Comparison of ENCODE assay signal across 30 mouse cellular contexts in the genomic region with DNA sequence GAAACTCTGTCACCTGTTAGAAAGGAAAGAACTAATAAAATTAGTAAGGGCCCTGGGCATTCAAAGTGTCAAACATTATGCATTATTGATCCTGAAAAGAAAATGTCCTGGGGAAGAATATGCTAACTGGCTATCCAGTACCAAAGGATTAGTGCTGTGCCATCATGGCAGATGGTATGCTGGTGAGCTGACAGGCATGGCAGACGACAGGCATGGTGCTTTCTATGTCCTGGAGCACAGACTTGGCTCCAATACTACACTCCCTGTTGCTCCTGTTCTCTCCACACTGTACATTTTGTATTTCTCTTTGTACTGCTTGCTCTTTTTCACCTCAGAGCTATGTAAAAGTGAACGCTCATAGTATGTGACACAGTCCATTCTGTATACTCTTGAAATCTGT.
DNase-seq lines count a peak whose midpoint lies in the region; ATAC-seq and TF ChIP-seq lines count a peak whose summit lies in the region.
"Had no signal": no experiment of that assay in that cellular context is flagged by ENCODE, and none has a peak within 500 bp of the region (broad histone marks: within the 10 kb centered on the region; RNA-seq: fewer than 3 reads in every experiment).

No protein-coding gene starts in this region.

- H3K9ac ChIP-seq in forebrain, embryonic 15.5 days (replicated peaks), result no peak overlapping the region
- H3K9ac ChIP-seq in hindbrain, embryonic 16.5 days (ENCODE audit: low read depth, low read length), result no peak overlapping the region
- H3K9ac ChIP-seq in hindbrain, embryonic 14.5 days, result no peak overlapping the region
- H3K9ac ChIP-seq in midbrain, postnatal 0 days (replicated peaks; ENCODE audit: low read length, poor library complexity, severe bottlenecking), result no peak overlapping the region
- H3K9ac ChIP-seq in midbrain, embryonic 13.5 days (replicated peaks), result no peak overlapping the region
- H3K9ac ChIP-seq: embryonic facial prominence, embryonic 13.5 days; heart, embryonic 12.5 days; heart, embryonic 15.5 days; hindbrain, embryonic 15.5 days had no signal

- H3K4me2 ChIP-seq in forebrain, embryonic 15.5 days (replicated peaks), result no peak overlapping the region
- H3K4me2 ChIP-seq in hindbrain, embryonic 16.5 days (ENCODE audit: low read length), result no peak overlapping the region
- no peak overlapping the region for H3K4me2 ChIP-seq in hindbrain, embryonic 14.5 days (replicated peaks)
- H3K4me2 ChIP-seq in midbrain, postnatal 0 days (ENCODE audit: low read depth, low read length, poor library complexity, severe bottlenecking), result no peak overlapping the region
- no peak overlapping the region for H3K4me2 ChIP-seq in midbrain, embryonic 13.5 days (replicated peaks)
- H3K4me2 ChIP-seq: embryonic facial prominence, embryonic 13.5 days; heart, embryonic 12.5 days; heart, embryonic 15.5 days; hindbrain, embryonic 15.5 days had no signal

- DNase-seq in cerebellum, postnatal 10 days, result peak; percentile 43 to 57
- DNase-seq in cerebellum, adult 9-10 months, result no peak
- no peak for DNase-seq in forebrain, embryonic 10.5 days (ENCODE audit: extremely low spot score, low spot score)
- no peak for DNase-seq in hindbrain, embryonic 14.5 days (ENCODE audit: low spot score)
- peak; percentile 29 for DNase-seq in midbrain, postnatal 0 days (ENCODE audit: low spot score)
- DNase-seq: adrenal gland, postnatal 10 days; adrenal gland, postnatal 36 days; cerebellum, adult 11 months; cerebellum, adult 2 months; cerebellum, postnatal 36 days; embryo, embryonic 11 days; gastrocnemius, adult 2 months; gastrocnemius, postnatal 25 days; heart, adult 18-20 months; heart, postnatal 10 days; heart, postnatal 36 days; kidney, adult 18-20 months; kidney, adult 9 months had no signal

- no peak overlapping the region for H3K27ac ChIP-seq in forebrain, embryonic 15.5 days (replicated peaks)
- H3K27ac ChIP-seq in forebrain, embryonic 10.5 days, result no peak overlapping the region
- no peak overlapping the region for H3K27ac ChIP-seq in hindbrain, embryonic 16.5 days (ENCODE audit: low read depth, low read length)
- H3K27ac ChIP-seq in hindbrain, embryonic 14.5 days, result no peak overlapping the region
- no peak overlapping the region for H3K27ac ChIP-seq in midbrain, postnatal 0 days (ENCODE audit: low read depth, low read length)
- no peak overlapping the region for H3K27ac ChIP-seq in midbrain, embryonic 13.5 days
- H3K27ac ChIP-seq: embryonic facial prominence, embryonic 10.5 days; embryonic facial prominence, embryonic 13.5 days; gastrocnemius, adult 2 months; heart, embryonic 15.5 days; hindbrain, embryonic 10.5 days; hindbrain, embryonic 15.5 days had no signal

- TF ChIP-seq CTCF in midbrain, postnatal 0 days (IDR thresholded peaks at IDR 0.05), result no peak

- H3K36me3 ChIP-seq in forebrain, embryonic 15.5 days, result no peaks in the 10 kb centered on the region
- no peaks in the 10 kb centered on the region for H3K36me3 ChIP-seq in forebrain, embryonic 10.5 days (replicated peaks)
- H3K36me3 ChIP-seq in hindbrain, embryonic 16.5 days (ENCODE audit: control insufficient read depth, insufficient read depth, low read length), result no peaks in the 10 kb centered on the region
- H3K36me3 ChIP-seq in hindbrain, embryonic 14.5 days (replicated peaks; ENCODE audit: control insufficient read depth, insufficient read depth), result no peaks in the 10 kb centered on the region
- no peaks in the 10 kb centered on the region for H3K36me3 ChIP-seq in midbrain, postnatal 0 days (ENCODE audit: insufficient read depth, low read length)
- H3K36me3 ChIP-seq in midbrain, embryonic 13.5 days, result no peaks in the 10 kb centered on the region
- H3K36me3 ChIP-seq: embryonic facial prominence, embryonic 10.5 days; embryonic facial prominence, embryonic 13.5 days; heart, embryonic 12.5 days; heart, embryonic 15.5 days; hindbrain, embryonic 10.5 days; hindbrain, embryonic 15.5 days had no signal

- H3K9me3 ChIP-seq in forebrain, embryonic 15.5 days, result no peaks in the 10 kb centered on the region
- no peaks in the 10 kb centered on the region for H3K9me3 ChIP-seq in forebrain, embryonic 10.5 days
- no peaks in the 10 kb centered on the region for H3K9me3 ChIP-seq in hindbrain, embryonic 16.5 days (ENCODE audit: control insufficient read depth, low read length)
- no peaks in the 10 kb centered on the region for H3K9me3 ChIP-seq in hindbrain, embryonic 14.5 days (ENCODE audit: control insufficient read depth, low read length)
- H3K9me3 ChIP-seq in midbrain, postnatal 0 days (ENCODE audit: low read length), result no peaks in the 10 kb centered on the region
- no peaks in the 10 kb centered on the region for H3K9me3 ChIP-seq in midbrain, embryonic 13.5 days
- H3K9me3 ChIP-seq: embryonic facial prominence, embryonic 10.5 days; embryonic facial prominence, embryonic 13.5 days; heart, embryonic 12.5 days; heart, embryonic 15.5 days; hindbrain, embryonic 10.5 days; hindbrain, embryonic 15.5 days had no signal

- H3K4me1 ChIP-seq in forebrain, embryonic 15.5 days, result no peaks in the 10 kb centered on the region
- H3K4me1 ChIP-seq in forebrain, embryonic 10.5 days, result no peaks in the 10 kb centered on the region
- no peaks in the 10 kb centered on the region for H3K4me1 ChIP-seq in hindbrain, embryonic 16.5 days (ENCODE audit: control insufficient read depth, insufficient read depth, low read depth, low read length)
- H3K4me1 ChIP-seq in hindbrain, embryonic 14.5 days (replicated peaks; ENCODE audit: control insufficient read depth, insufficient read depth, low read length), result no peaks in the 10 kb centered on the region
- no peaks in the 10 kb centered on the region for H3K4me1 ChIP-seq in midbrain, postnatal 0 days (ENCODE audit: insufficient read depth, low read length)
- H3K4me1 ChIP-seq in midbrain, embryonic 13.5 days (replicated peaks), result no peaks in the 10 kb centered on the region
- H3K4me1 ChIP-seq: embryonic facial prominence, embryonic 10.5 days; embryonic facial prominence, embryonic 13.5 days; heart, embryonic 12.5 days; heart, embryonic 15.5 days; hindbrain, embryonic 10.5 days; hindbrain, embryonic 15.5 days had no signal

- no peak overlapping the region for H3K4me3 ChIP-seq in forebrain, embryonic 15.5 days
- H3K4me3 ChIP-seq in forebrain, embryonic 10.5 days, result no peak overlapping the region
- H3K4me3 ChIP-seq in hindbrain, embryonic 16.5 days (ENCODE audit: low read length), result no peak overlapping the region
- H3K4me3 ChIP-seq in hindbrain, embryonic 14.5 days (replicated peaks; ENCODE audit: low read length), result no peak overlapping the region
- H3K4me3 ChIP-seq in midbrain, postnatal 0 days (ENCODE audit: low read depth, low read length), result no peak overlapping the region
- H3K4me3 ChIP-seq in midbrain, embryonic 13.5 days (replicated peaks), result no peak overlapping the region
- H3K4me3 ChIP-seq: embryonic facial prominence, embryonic 10.5 days; embryonic facial prominence, embryonic 13.5 days; erythroblast, embryonic 14.5 days; gastrocnemius, adult 2 months; heart, embryonic 12.5 days; heart, embryonic 15.5 days; hindbrain, embryonic 10.5 days; hindbrain, embryonic 15.5 days had no signal

- 0 out of 2 replicates have a peak, but pooled peaks have one; percentile 32 for ATAC-seq in forebrain, embryonic 15.5 days (replicated peaks)
- peak; percentile 52; the same call in 1 of the 2 replicates for ATAC-seq in hindbrain, embryonic 16.5 days
- ATAC-seq in hindbrain, embryonic 14.5 days (ENCODE audit: low FRiP score), result no peak
- no peak for ATAC-seq in midbrain, postnatal 0 days (ENCODE audit: low FRiP score)
- ATAC-seq in midbrain, embryonic 13.5 days, result no peak
- ATAC-seq: inflammation-experienced regulatory T-cells, adult 6 months; intestine, embryonic 16.5 days had no signal

- no peaks in the 10 kb centered on the region for H3K27me3 ChIP-seq in forebrain, embryonic 15.5 days
- H3K27me3 ChIP-seq in forebrain, embryonic 10.5 days (ENCODE audit: poor library complexity, severe bottlenecking), result no peaks in the 10 kb centered on the region
- no peaks in the 10 kb centered on the region for H3K27me3 ChIP-seq in hindbrain, embryonic 16.5 days (replicated peaks; ENCODE audit: control insufficient read depth, insufficient read depth, low read length)
- no peaks in the 10 kb centered on the region for H3K27me3 ChIP-seq in hindbrain, embryonic 14.5 days (ENCODE audit: control insufficient read depth, insufficient read depth, low read length)
- H3K27me3 ChIP-seq in midbrain, postnatal 0 days (ENCODE audit: insufficient read depth, low read length), result no peaks in the 10 kb centered on the region
- H3K27me3 ChIP-seq in midbrain, embryonic 13.5 days, result no peaks in the 10 kb centered on the region
- H3K27me3 ChIP-seq: embryonic facial prominence, embryonic 13.5 days; heart, embryonic 12.5 days; heart, embryonic 15.5 days; hindbrain, embryonic 15.5 days had no signal

- 76% methylated on average over 2 of the region's 2 CpGs for WGBS in forebrain, embryonic 15.5 days
- WGBS in forebrain, embryonic 10.5 days, result 88% methylated on average over 2 of the region's 2 CpGs
- WGBS in hindbrain, embryonic 16.5 days, result 81% methylated on average over 2 of the region's 2 CpGs
- 76% methylated on average over 2 of the region's 2 CpGs for WGBS in hindbrain, embryonic 14.5 days
- WGBS in midbrain, postnatal 0 days, result 71% methylated on average over 2 of the region's 2 CpGs
- WGBS in midbrain, embryonic 13.5 days, result 86% methylated on average over 2 of the region's 2 CpGs

Comparison
In these comparisons a context has a peak if more than half of its experiments do, and no peak if none do; other contexts are left out.
1. DNase-seq: peak in cerebellum, postnatal 10 days (2 of 2) and midbrain, postnatal 0 days (single experiment); none in cerebellum, adult 9-10 months (single experiment), forebrain, embryonic 10.5 days (single experiment) and hindbrain, embryonic 14.5 days (single experiment).
2. ATAC-seq: peak in forebrain, embryonic 15.5 days (single experiment) and hindbrain, embryonic 16.5 days (single experiment); none in hindbrain, embryonic 14.5 days (single experiment), midbrain, postnatal 0 days (single experiment) and midbrain, embryonic 13.5 days (single experiment).